Mouse (Mus musculus) retina, embryonic 14.5 days (tissue): ENCODE results near the gene Bin2.
A peak's percentile ranks its signal among the peaks of the same experiment; 100 is the strongest.

Experiments
- DNase-seq: peaks from one replicate; pipeline ENCODE4 v3.0.0-alpha.2; 2015; ENCODE audit warnings: low spot score

Bin2 gene

GRCm38 (mm10) chr15:100669337-100669736, at the start of gene Bin2:
Bin2 (minus strand) TSS chr15:100669553.
- no peak for DNase-seq

- DNase-seq, result no peak
These were observed 49.2 kb upstream of the Bin2 start for GRCm38 (mm10) chr15:100718572-100718971.

GRCm38 (mm10) chr15:100717933-100718332, 48.6 kb upstream of the Bin2 start:
- DNase-seq, result no peak

- no peak for DNase-seq
These were observed 46.1 kb upstream of the Bin2 start for GRCm38 (mm10) chr15:100715399-100715993.

GRCm38 (mm10) chr15:100714470-100714869, 45.1 kb upstream of the Bin2 start:
- no peak for DNase-seq

- no peak for DNase-seq
These were observed 41.5 kb upstream of the Bin2 start for GRCm38 (mm10) chr15:100710838-100711237.

- no peak for DNase-seq
These were observed 39.2 kb upstream of the Bin2 start for GRCm38 (mm10) chr15:100708433-100709078.

GRCm38 (mm10) chr15:100706226-100706625, 36.9 kb upstream of the Bin2 start:
- no peak for DNase-seq

GRCm38 (mm10) chr15:100705376-100705775, 36.0 kb upstream of the Bin2 start:
- DNase-seq, result no peak

GRCm38 (mm10) chr15:100703913-100704312, 34.6 kb upstream of the Bin2 start:
- DNase-seq, result no peak

GRCm38 (mm10) chr15:100701856-100702255, 32.5 kb upstream of the Bin2 start:
- DNase-seq, result no peak

GRCm38 (mm10) chr15:100701108-100701507, 31.8 kb upstream of the Bin2 start:
- DNase-seq, result no peak

- DNase-seq, result no peak
These were observed 31.1 kb upstream of the Bin2 start for GRCm38 (mm10) chr15:100700424-100700823.

GRCm38 (mm10) chr15:100699386-100699785, 30.0 kb upstream of the Bin2 start:
- no peak for DNase-seq

- no peak for DNase-seq
These were observed 28.7 kb upstream of the Bin2 start for GRCm38 (mm10) chr15:100698078-100698477.

GRCm38 (mm10) chr15:100694406-100694805, 25.1 kb upstream of the Bin2 start:
- no peak for DNase-seq

- no peak for DNase-seq
These were observed 22.6 kb upstream of the Bin2 start for GRCm38 (mm10) chr15:100691990-100692389.

- DNase-seq, result no peak
These were observed 18.1 kb upstream of the Bin2 start, which contains the start of gene Cela1 for GRCm38 (mm10) chr15:100687430-100687971. Cela1 (minus strand) TSS chr15:100687921.

- no peak for DNase-seq
These were observed 17.6 kb upstream of the Bin2 start for GRCm38 (mm10) chr15:100686989-100687388.

- DNase-seq, result no peak
These were observed 17.1 kb upstream of the Bin2 start for GRCm38 (mm10) chr15:100686434-100686833.

GRCm38 (mm10) chr15:100685849-100686248, 16.5 kb upstream of the Bin2 start:
- no peak for DNase-seq

GRCm38 (mm10) chr15:100685255-100685654, 15.9 kb upstream of the Bin2 start:
- DNase-seq, result no peak

- DNase-seq, result no peak
These were observed 15.1 kb upstream of the Bin2 start for GRCm38 (mm10) chr15:100684450-100684849.

GRCm38 (mm10) chr15:100683041-100683440, 13.7 kb upstream of the Bin2 start:
- peak; percentile 90 for DNase-seq
